Mouse (Mus musculus) layer of hippocampus, postnatal 14 days (tissue): Measurements from ENCODE around the gene Pclo. TPM values are rescaled to one million over a fixed set of nuclear protein-coding genes. Genes with fewer than 3 reads are reported as not detected.
"Not testable (repeated sequence)": the region's sequence is repeated elsewhere in the genome, so short reads cannot be mapped to it uniquely, and the experiment has no call there.

ENCODE experiments used
- DNase-seq, 2 experiments: peaks; one replicate each; pipeline ENCODE4 v3.0.0; 2021 to 2022; ENCODE audit warnings: low spot score in 2 of 2, mixed read lengths in 1 of 2
- long read RNA-seq, 2 experiments: library from polyadenylated mRNA; stranded (forward); transcript quantifications; one replicate each; pipeline ENCODE4 v2.0.0; 2021
- total RNA-seq, 2 experiments: library from RNA; stranded (reverse); gene quantifications; 2 replicates each; pipeline ENCODE4 v1.2.3; 2021

Gene Pclo
- total RNA-seq, result 100 to 1,000 TPM; 108 to 116 TPM
- long read RNA-seq, experiment 1, partial matches to known transcripts, result 2 of 3 reads
- long read RNA-seq, experiment 1, other reads (novel, unspliced or antisense), result 1 of 3 reads
- long read RNA-seq, experiment 2, partial matches to known transcripts, result 4 of 5 reads
- long read RNA-seq, experiment 2, other reads (novel, unspliced or antisense), result 1 of 5 reads

- peak; percentile 88 to 92 for DNase-seq
These were observed at the start of gene Pclo for GRCm38 (mm10) chr5:14514631-14515523. Pclo (plus strand) TSS chr5:14514918.

GRCm38 (mm10) chr5:14494431-14494830, 20.3 kb upstream of the Pclo start:
- DNase-seq, result not testable (repeated sequence)

GRCm38 (mm10) chr5:14508522-14508921, 6.2 kb upstream of the Pclo start:
- DNase-seq, result no peak

- no peak for DNase-seq
These were observed 5.1 kb upstream of the Pclo start for GRCm38 (mm10) chr5:14509621-14510020.

- no peak for DNase-seq
These were observed 3.6 kb downstream of the Pclo start for GRCm38 (mm10) chr5:14518131-14518832.

- DNase-seq, result no peak
These were observed 7.3 kb downstream of the Pclo start for GRCm38 (mm10) chr5:14522006-14522405.

- DNase-seq, result no peak
These were observed 11.3 kb downstream of the Pclo start for GRCm38 (mm10) chr5:14526038-14526437.

GRCm38 (mm10) chr5:14527796-14528195, 13.1 kb downstream of the Pclo start:
- no peak for DNase-seq

GRCm38 (mm10) chr5:14531906-14532305, 17.2 kb downstream of the Pclo start:
- DNase-seq, result no peak

- DNase-seq, result no peak
These were observed 24.6 kb downstream of the Pclo start for GRCm38 (mm10) chr5:14539346-14539745.

GRCm38 (mm10) chr5:14539961-14540627, 25.4 kb downstream of the Pclo start:
- DNase-seq, result no peak

GRCm38 (mm10) chr5:14575626-14576025, 60.9 kb downstream of the Pclo start:
- no peak for DNase-seq

GRCm38 (mm10) chr5:14591479-14591878, 76.8 kb downstream of the Pclo start:
- DNase-seq, result peak; percentile 48 to 74

GRCm38 (mm10) chr5:14595426-14596013, 80.8 kb downstream of the Pclo start:
- DNase-seq, result no peak

GRCm38 (mm10) chr5:14608318-14608717, 93.6 kb downstream of the Pclo start:
- no peak for DNase-seq

- DNase-seq, result no peak
These were observed 106.4 kb downstream of the Pclo start for GRCm38 (mm10) chr5:14621146-14621545.

- DNase-seq, result no peak
These were observed 108.6 kb downstream of the Pclo start for GRCm38 (mm10) chr5:14623360-14623759.

GRCm38 (mm10) chr5:14641260-14641659, 126.5 kb downstream of the Pclo start:
- no peak for DNase-seq

- DNase-seq, result no peak
These were observed 131.1 kb downstream of the Pclo start for GRCm38 (mm10) chr5:14645856-14646255.

- no peak for DNase-seq
These were observed 145.9 kb downstream of the Pclo start for GRCm38 (mm10) chr5:14660637-14661036.

GRCm38 (mm10) chr5:14662180-14662579, 147.5 kb downstream of the Pclo start:
- DNase-seq, result no peak
